ENCODE assay signal across 8 mouse cellular contexts in genomic region chr14:40955596-40956251, GRCm38 (mm10). TPM values are rescaled to one million over a fixed set of nuclear protein-coding genes. Genes with fewer than 3 reads are reported as not detected.
DNase-seq lines count a peak whose midpoint lies in the region; ATAC-seq and TF ChIP-seq lines count a peak whose summit lies in the region.

No protein-coding gene starts in this region.

- peak overlapping the region; percentile 36 for H3K27ac ChIP-seq in kidney, adult 2 months (ENCODE audit: insufficient read depth, low read depth, low read length)
- H3K27ac ChIP-seq in forebrain, postnatal 0 days (ENCODE audit: low read depth, low read length): peak overlapping the region; percentile 91
- peak overlapping the region; percentile 66 for H3K27ac ChIP-seq in intestine, postnatal 0 days (ENCODE audit: low read depth, low read length)
- H3K27ac ChIP-seq in liver, embryonic 16.5 days (ENCODE audit: low read length): peak overlapping the region; percentile 9; the same call in 1 of the 2 replicates

- no peak for TF ChIP-seq CTCF in kidney, adult 2 months (conservative IDR thresholded peaks at IDR 0.05; ENCODE audit: insufficient read depth, insufficient read length, low read depth, low read length)
- no peak for TF ChIP-seq CTCF in forebrain, postnatal 0 days (IDR thresholded peaks at IDR 0.05; ENCODE audit: low read depth)
- no peak for TF ChIP-seq CTCF in intestine, postnatal 0 days (IDR thresholded peaks at IDR 0.05; ENCODE audit: low read depth)

- H3K9ac ChIP-seq in forebrain, postnatal 0 days: peak overlapping the region; percentile 50
- H3K9ac ChIP-seq in intestine, postnatal 0 days (ENCODE audit: low read depth, low read length): no peak overlapping the region; the same call in 1 of the 2 replicates
- H3K9ac ChIP-seq in liver, embryonic 16.5 days (ENCODE audit: low read depth, low read length): peak overlapping the region; percentile 1; the same call in 1 of the 2 replicates

- H3K27me3 ChIP-seq in kidney, adult 2 months (replicated peaks; ENCODE audit: control insufficient read depth, insufficient read depth, low read length): no peaks in the 10 kb centered on the region
- H3K27me3 ChIP-seq in forebrain, postnatal 0 days (ENCODE audit: insufficient read depth, low read length): no peaks in the 10 kb centered on the region
- H3K27me3 ChIP-seq in intestine, postnatal 0 days (replicated peaks; ENCODE audit: control insufficient read depth, insufficient read depth, low read length): no peaks in the 10 kb centered on the region
- no peaks in the 10 kb centered on the region for H3K27me3 ChIP-seq in liver, embryonic 16.5 days (ENCODE audit: control insufficient read depth, insufficient read depth, low read depth, low read length)

- no peak for TF ChIP-seq POLR2A in kidney, adult 2 months (IDR thresholded peaks at IDR 0.05; ENCODE audit: low read depth, low read length)

- H3K4me2 ChIP-seq in forebrain, postnatal 0 days (ENCODE audit: low read depth): peak overlapping the region; percentile 13
- H3K4me2 ChIP-seq in intestine, postnatal 0 days (replicated peaks; ENCODE audit: low read depth): no peak overlapping the region
- no peak overlapping the region for H3K4me2 ChIP-seq in liver, embryonic 16.5 days (ENCODE audit: low read depth, low read length)

- H3K9me3 ChIP-seq in forebrain, postnatal 0 days (ENCODE audit: low read length): no peaks in the 10 kb centered on the region
- no peaks in the 10 kb centered on the region for H3K9me3 ChIP-seq in intestine, postnatal 0 days (ENCODE audit: control insufficient read depth)
- H3K9me3 ChIP-seq in liver, embryonic 16.5 days (replicated peaks; ENCODE audit: control insufficient read depth, low read length): no peaks in the 10 kb centered on the region

- H3K36me3 ChIP-seq in kidney, adult 2 months (ENCODE audit: control insufficient read depth, insufficient read depth, low read length): no peaks in the 10 kb centered on the region
- no peaks in the 10 kb centered on the region for H3K36me3 ChIP-seq in forebrain, postnatal 0 days (ENCODE audit: insufficient read depth)
- 0 out of 2 replicates have a peak, but pooled peaks cover 3% of the 10 kb centered on the region for H3K36me3 ChIP-seq in intestine, postnatal 0 days (ENCODE audit: control insufficient read depth, insufficient read depth)
- H3K36me3 ChIP-seq in liver, embryonic 16.5 days (ENCODE audit: control insufficient read depth, insufficient read depth): no peaks in the 10 kb centered on the region

- WGBS in kidney, adult 2 months: 37% methylated on average over 10 of the region's 10 CpGs
- WGBS in forebrain, postnatal 0 days: 5% methylated on average over 10 of the region's 10 CpGs
- WGBS in intestine, postnatal 0 days: 47% methylated on average over 10 of the region's 10 CpGs
- WGBS in liver, embryonic 16.5 days (ENCODE audit: insufficient replicate concordance): 33% methylated on average over 10 of the region's 10 CpGs

- peaks cover 47% of the 10 kb centered on the region for H3K4me1 ChIP-seq in kidney, adult 2 months (ENCODE audit: control insufficient read depth, insufficient read depth, low read length)
- peaks cover 46% of the 10 kb centered on the region for H3K4me1 ChIP-seq in forebrain, postnatal 0 days (ENCODE audit: insufficient read depth)
- H3K4me1 ChIP-seq in intestine, postnatal 0 days (replicated peaks; ENCODE audit: control insufficient read depth, insufficient read depth, low read length): peaks cover 29% of the 10 kb centered on the region
- H3K4me1 ChIP-seq in liver, embryonic 16.5 days (ENCODE audit: control insufficient read depth, low read depth, low read length): peaks cover 64% of the 10 kb centered on the region

- DNase-seq in kidney, adult 2 months: no peak
- no peak for DNase-seq in kidney, adult 8-10 months
- peak; percentile 92 for DNase-seq in brain, adult 2 months (ENCODE audit: low read depth, low spot score)
- DNase-seq in forebrain, postnatal 0 days: peak; percentile 84
- DNase-seq in right cerebral cortex, postnatal 36 days (ENCODE audit: low spot score in 2 of 2): peak; percentile 86
- DNase-seq in adrenal gland, postnatal 25 days: no peak

- peak; percentile 76 for ATAC-seq in forebrain, postnatal 0 days
- peak; percentile 7; the same call in 1 of the 2 replicates for ATAC-seq in intestine, postnatal 0 days
- ATAC-seq in liver, embryonic 16.5 days (ENCODE audit: low read depth): no peak

- H3K4me3 ChIP-seq in kidney, adult 2 months (ENCODE audit: insufficient read depth, low read depth, low read length): no peak overlapping the region
- H3K4me3 ChIP-seq in forebrain, postnatal 0 days (ENCODE audit: low read depth, low read length): no peak overlapping the region
- no peak overlapping the region for H3K4me3 ChIP-seq in intestine, postnatal 0 days (ENCODE audit: low read depth, low read length)
- H3K4me3 ChIP-seq in liver, embryonic 16.5 days (ENCODE audit: low read depth, low read length): no peak overlapping the region

RNA-seq across cellular contexts. Expression of gene Tspan14, which starts 10.9 kb away (rescaled TPM):
- 119 and 121 TPM in 2 replicates for polyA plus RNA-seq in kidney, adult 2 months (2012; rRNA removed)
- total RNA-seq in forebrain, postnatal 0 days (2014; rRNA removed): 42.2 and 43.8 TPM in 2 replicates
- 37.8 and 43.1 TPM in 2 replicates for polyA plus RNA-seq in forebrain, postnatal 0 days (2015; fragmentation: Nextera tagmentation; extraction: Ambion mirVana)
- 30.5 and 33.3 TPM in 2 replicates for polyA plus RNA-seq in intestine, postnatal 0 days (2015; fragmentation: Nextera tagmentation; extraction: Ambion mirVana)
- 29.1 and 30.0 TPM in 2 replicates for polyA plus RNA-seq in liver, embryonic 16.5 days (2015; fragmentation: Nextera tagmentation; extraction: Ambion mirVana)
- 24.7 and 31.1 TPM in 2 replicates for total RNA-seq in adrenal gland, postnatal 25 days (2021)

RNA-seq across cellular contexts. Expression of gene Fam213a, which starts 57.9 kb away (rescaled TPM):
- 68.2 and 80.8 TPM in 2 replicates for polyA plus RNA-seq in kidney, adult 2 months (2012; rRNA removed)
- 92.4 and 106 TPM in 2 replicates for total RNA-seq in forebrain, postnatal 0 days (2014; rRNA removed)
- polyA plus RNA-seq in forebrain, postnatal 0 days (2015; fragmentation: Nextera tagmentation; extraction: Ambion mirVana): 54.7 and 106 TPM in 2 replicates
- 86.9 and 96.2 TPM in 2 replicates for polyA plus RNA-seq in intestine, postnatal 0 days (2015; fragmentation: Nextera tagmentation; extraction: Ambion mirVana)
- 92.7 and 96.5 TPM in 2 replicates for polyA plus RNA-seq in liver, embryonic 16.5 days (2015; fragmentation: Nextera tagmentation; extraction: Ambion mirVana)
- total RNA-seq in adrenal gland, postnatal 25 days (2021): 58.3 and 81.5 TPM in 2 replicates

Comparison
In these comparisons a context has a peak if more than half of its experiments do, and no peak if none do; other contexts are left out.
1. DNase-seq: peak in brain, adult 2 months (single experiment), forebrain, postnatal 0 days (single experiment) and right cerebral cortex, postnatal 36 days (2 of 2); none in kidney, adult 2 months (single experiment), kidney, adult 8-10 months (0 of 2) and adrenal gland, postnatal 25 days (single experiment).
2. H3K27ac ChIP-seq: peak in every context shown above with its lines; median percentile 91 in forebrain, postnatal 0 days; 66 in intestine, postnatal 0 days; 36 in kidney, adult 2 months; 9 in liver, embryonic 16.5 days.